Mouse (Mus musculus) ES-Bruce4 (cell line): ENCODE data around the gene Pnpla8.
A peak's percentile ranks its signal among the peaks of the same experiment; 100 is the strongest.

Source experiments
- CTCF ChIP-seq: IDR thresholded peaks from one replicate; pipeline ENCODE4 v1.8.1; 2011; ENCODE audit warnings: low read depth, low read length
- EP300 ChIP-seq: IDR thresholded peaks from 2 replicates; pipeline ENCODE4 v1.6.1; 2011; ENCODE audit warnings: low read depth, low read length; ENCODE audit not compliant: insufficient read depth
- POLR2A ChIP-seq: IDR thresholded peaks from one replicate; pipeline ENCODE4 v1.8.1; 2011; ENCODE audit warnings: low read length; ENCODE audit not compliant: insufficient read depth

- TF ChIP-seq POLR2A: peak; percentile 92
- no peak for TF ChIP-seq EP300
- no peak for TF ChIP-seq CTCF
Measured at GRCm38 (mm10) chr12:44268728-44269302, 47.6 kb downstream of the Pnpla8 start.
